9 mouse cellular contexts compared by ENCODE assay signal in genomic region chr9:44685346-44686330, GRCm38 (mm10). TPM values are rescaled to one million over a fixed set of nuclear protein-coding genes. Genes with fewer than 3 reads are reported as not detected.
DNase-seq lines count a peak whose midpoint lies in the region; ATAC-seq and TF ChIP-seq lines count a peak whose summit lies in the region.
"Had no signal": no experiment of that assay in that cellular context is flagged by ENCODE, and none has a peak within 500 bp of the region (broad histone marks: within the 10 kb centered on the region; RNA-seq: fewer than 3 reads in every experiment).

No protein-coding gene starts in this region.

- TF ChIP-seq CTCF in liver, postnatal 0 days (IDR thresholded peaks at IDR 0.05; ENCODE audit: low read depth): peak; percentile 98

- H3K4me3 ChIP-seq in embryonic facial prominence, embryonic 11.5 days (ENCODE audit: low read depth, low read length): no peak overlapping the region
- no peak overlapping the region for H3K4me3 ChIP-seq in heart, embryonic 12.5 days
- no peak overlapping the region for H3K4me3 ChIP-seq in liver, postnatal 0 days (ENCODE audit: low read depth, low read length)
- no peak overlapping the region for H3K4me3 ChIP-seq in neural tube, embryonic 14.5 days (ENCODE audit: low read depth, low read length)
- H3K4me3 ChIP-seq: erythroblast, embryonic 14.5 days had no signal

- no peaks in the 10 kb centered on the region for H3K4me1 ChIP-seq in embryonic facial prominence, embryonic 11.5 days (ENCODE audit: control insufficient read depth, insufficient read depth, low read length)
- H3K4me1 ChIP-seq in heart, embryonic 12.5 days (replicated peaks): peaks cover 3% of the 10 kb centered on the region
- no peaks in the 10 kb centered on the region for H3K4me1 ChIP-seq in liver, postnatal 0 days (ENCODE audit: insufficient read depth)
- H3K4me1 ChIP-seq in neural tube, embryonic 14.5 days (ENCODE audit: control insufficient read depth, insufficient read depth, low read length): peaks cover 16% of the 10 kb centered on the region

- peak; percentile 61; the same call in 1 of the 2 replicates for ATAC-seq in embryonic facial prominence, embryonic 11.5 days (replicated peaks; ENCODE audit: insufficient number of reproducible peaks, low FRiP score, low TSS enrichment, low read depth)
- peak; percentile 37; the same call in 1 of the 2 replicates for ATAC-seq in heart, embryonic 12.5 days (ENCODE audit: insufficient number of reproducible peaks, low FRiP score)
- ATAC-seq in liver, postnatal 0 days: peak; percentile 44; the same call in 1 of the 2 replicates
- ATAC-seq in neural tube, embryonic 14.5 days (ENCODE audit: low read depth): peak; percentile 70; the same call in 1 of the 2 replicates

- no peak overlapping the region for H3K27ac ChIP-seq in embryonic facial prominence, embryonic 11.5 days (replicated peaks; ENCODE audit: low read depth, low read length)
- H3K27ac ChIP-seq in heart, embryonic 12.5 days (ENCODE audit: poor library complexity, severe bottlenecking): no peak overlapping the region
- H3K27ac ChIP-seq in liver, postnatal 0 days (ENCODE audit: low read depth): peak overlapping the region; percentile 18; the same call in 1 of the 2 replicates
- no peak overlapping the region for H3K27ac ChIP-seq in neural tube, embryonic 14.5 days (ENCODE audit: low read depth, low read length)

- no peak overlapping the region for H3K4me2 ChIP-seq in embryonic facial prominence, embryonic 11.5 days (ENCODE audit: low read depth, low read length)
- no peak overlapping the region for H3K4me2 ChIP-seq in heart, embryonic 12.5 days
- no peak overlapping the region for H3K4me2 ChIP-seq in liver, postnatal 0 days (ENCODE audit: low read depth, low read length)
- no peak overlapping the region for H3K4me2 ChIP-seq in neural tube, embryonic 14.5 days (ENCODE audit: low read depth, low read length)

- H3K9me3 ChIP-seq in embryonic facial prominence, embryonic 11.5 days (replicated peaks; ENCODE audit: control insufficient read depth, low read length): no peaks in the 10 kb centered on the region
- H3K9me3 ChIP-seq in heart, embryonic 12.5 days (replicated peaks): no peaks in the 10 kb centered on the region
- no peaks in the 10 kb centered on the region for H3K9me3 ChIP-seq in liver, postnatal 0 days (ENCODE audit: low read length)
- no peaks in the 10 kb centered on the region for H3K9me3 ChIP-seq in neural tube, embryonic 14.5 days (ENCODE audit: control insufficient read depth, low read length)

- 30% methylated on average over 14 of the region's 14 CpGs for WGBS in embryonic facial prominence, embryonic 11.5 days
- WGBS in heart, embryonic 12.5 days: 41% methylated on average over 14 of the region's 14 CpGs
- 35% methylated on average over 14 of the region's 14 CpGs for WGBS in liver, postnatal 0 days (ENCODE audit: insufficient replicate concordance)
- WGBS in neural tube, embryonic 14.5 days: 28% methylated on average over 14 of the region's 14 CpGs

- peak; percentile 66 for DNase-seq in CD4-positive helper T cell, adult 2 months (ENCODE audit: low read depth, low spot score)
- DNase-seq in adrenal gland, postnatal 36 days: peak; percentile 76 to 82
- peak; percentile 88 for DNase-seq in embryonic facial prominence, embryonic 11.5 days (ENCODE audit: low spot score)
- DNase-seq in kidney, postnatal 14 days: peak; percentile 82
- DNase-seq in liver, postnatal 0 days: peak; percentile 76
- DNase-seq in testis, postnatal 10 days (ENCODE audit: low spot score): peak; percentile 88

- no peak overlapping the region for H3K9ac ChIP-seq in embryonic facial prominence, embryonic 11.5 days (replicated peaks; ENCODE audit: low read length)
- H3K9ac ChIP-seq in heart, embryonic 12.5 days: no peak overlapping the region
- H3K9ac ChIP-seq in liver, postnatal 0 days (replicated peaks): no peak overlapping the region
- no peak overlapping the region for H3K9ac ChIP-seq in neural tube, embryonic 14.5 days (replicated peaks; ENCODE audit: low read depth, low read length)

- TF ChIP-seq EP300 in liver, postnatal 0 days (IDR thresholded peaks at IDR 0.05; ENCODE audit: low read depth): no peak

- H3K36me3 ChIP-seq in embryonic facial prominence, embryonic 11.5 days (replicated peaks; ENCODE audit: control insufficient read depth, insufficient read depth, low read depth, low read length): no peaks in the 10 kb centered on the region
- H3K36me3 ChIP-seq in heart, embryonic 12.5 days: peaks cover 32% of the 10 kb centered on the region
- H3K36me3 ChIP-seq in liver, postnatal 0 days (replicated peaks; ENCODE audit: insufficient read depth, low read length): no peaks in the 10 kb centered on the region
- peaks cover 22% of the 10 kb centered on the region for H3K36me3 ChIP-seq in neural tube, embryonic 14.5 days (ENCODE audit: control insufficient read depth, insufficient read depth, low read length)

- H3K27me3 ChIP-seq in embryonic facial prominence, embryonic 11.5 days (ENCODE audit: control insufficient read depth, insufficient read depth, low read length): no peaks in the 10 kb centered on the region
- H3K27me3 ChIP-seq in heart, embryonic 12.5 days (replicated peaks): no peaks in the 10 kb centered on the region
- no peaks in the 10 kb centered on the region for H3K27me3 ChIP-seq in liver, postnatal 0 days (ENCODE audit: insufficient read depth, low read length)
- no peaks in the 10 kb centered on the region for H3K27me3 ChIP-seq in neural tube, embryonic 14.5 days (ENCODE audit: control insufficient read depth, insufficient read depth, low read length)

RNA-seq across cellular contexts. Expression of gene Treh, which starts 12.6 kb away (rescaled TPM):
- not detected for total RNA-seq in adrenal gland, postnatal 36 days (2021)
- polyA plus RNA-seq in embryonic facial prominence, embryonic 11.5 days (2014; fragmentation: Nextera tagmentation; extraction: Ambion mirVana): not detected in 2 replicates
- not detected in 2 replicates for polyA plus RNA-seq in heart, embryonic 12.5 days (2016; fragmentation: Nextera tagmentation; extraction: Ambion mirVana)
- polyA plus RNA-seq in liver, postnatal 0 days (2015; fragmentation: Nextera tagmentation; extraction: Ambion mirVana): 0.94 and 1.4 TPM in 2 replicates
- not detected in 2 replicates for polyA plus RNA-seq in neural tube, embryonic 14.5 days (2014; fragmentation: Nextera tagmentation; extraction: Ambion mirVana)
- polyA plus RNA-seq: erythroblast, embryonic 14.5 days had no signal

RNA-seq across cellular contexts. Expression of gene Phldb1, which starts 49.4 kb away (rescaled TPM):
- total RNA-seq in adrenal gland, postnatal 36 days (2021): 10 to 100 TPM; 41.2 to 48.9 TPM
- polyA plus RNA-seq in embryonic facial prominence, embryonic 11.5 days (2014; fragmentation: Nextera tagmentation; extraction: Ambion mirVana): 27.8 and 30.0 TPM in 2 replicates
- 34.8 and 36.9 TPM in 2 replicates for polyA plus RNA-seq in heart, embryonic 12.5 days (2016; fragmentation: Nextera tagmentation; extraction: Ambion mirVana)
- 1.5 and 2.2 TPM in 2 replicates for polyA plus RNA-seq in liver, postnatal 0 days (2015; fragmentation: Nextera tagmentation; extraction: Ambion mirVana)
- 38.8 and 45.5 TPM in 2 replicates for polyA plus RNA-seq in neural tube, embryonic 14.5 days (2014; fragmentation: Nextera tagmentation; extraction: Ambion mirVana)
